Mouse (Mus musculus): ENCODE results near the gene Eea1. TPM values are rescaled to one million over a fixed set of nuclear protein-coding genes. Genes with fewer than 3 reads are reported as not detected.

Eea1 gene
- total and polyA plus RNA-seq, 3 experiments, result 9.2 to 43.5 (median 10.2) TPM

DNA sequence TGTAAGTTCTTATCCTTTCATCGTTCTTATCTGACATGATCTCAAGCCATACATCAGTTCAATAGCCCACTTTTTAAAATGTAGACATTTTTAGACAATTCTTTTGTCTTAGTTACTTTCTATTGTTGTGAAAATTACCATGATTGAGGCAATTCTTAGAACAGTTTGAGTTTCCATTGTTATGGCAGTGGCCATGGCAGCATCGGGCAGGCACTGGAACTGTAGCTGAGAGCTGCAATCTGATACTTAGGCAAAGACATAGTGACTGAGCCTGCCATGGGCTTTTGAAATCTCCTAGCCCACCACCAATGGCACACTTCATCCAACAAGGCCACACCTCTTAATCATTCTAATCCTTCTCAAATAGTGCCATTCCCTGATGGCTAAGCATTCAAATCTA is 36.3 kb downstream of the Eea1 start:
- H3K27me3 ChIP-seq (ENCODE audit: control insufficient read depth in 1 of 2, insufficient read depth in 2 of 2, low read length in 2 of 2), result no peaks in the 10 kb centered on the region
- DNase-seq (ENCODE audit: low read depth, low spot score), result no peak
- H3K9ac ChIP-seq (ENCODE audit: control insufficient read depth, low read depth, low read length, poor library complexity, severe bottlenecking), result no peak overlapping the region
- H3K9me3 ChIP-seq (replicated peaks; ENCODE audit: insufficient read depth, low read length), result no peaks in the 10 kb centered on the region
- H3K36me3 ChIP-seq (ENCODE audit: control insufficient read depth in 1 of 2, insufficient read depth in 2 of 2, low read length in 2 of 2), result peaks cover 3 to 6% of the 10 kb centered on the region in 2 experiments
- TF ChIP-seq USF2 (IDR thresholded peaks at IDR 0.05; ENCODE audit: borderline replicate concordance in 1 of 2, insufficient read depth in 1 of 2, low read depth in 1 of 2, low read length in 2 of 2), result no peak
- no peak for TF ChIP-seq MXI1 (IDR thresholded peaks at IDR 0.05; ENCODE audit: low read depth, low read length)
- TF ChIP-seq TAL1 (IDR thresholded peaks at IDR 0.05; ENCODE audit: low read length), result no peak
- H3K79me2 ChIP-seq (ENCODE audit: control insufficient read depth, insufficient read depth, low read length, poor library complexity), result peaks cover 2% of the 10 kb centered on the region; the same call in 1 of the 2 replicates
- H3K4me1 ChIP-seq (ENCODE audit: control insufficient read depth in 1 of 2, insufficient read depth in 2 of 2, low read length in 2 of 2), result peaks cover 2 to 4% of the 10 kb centered on the region in 2 experiments; a peak in 3 of 4 replicates
- H3K4me3 ChIP-seq (ENCODE audit: control insufficient read depth in 1 of 2, insufficient read depth in 1 of 2, low read depth in 2 of 2, low read length in 2 of 2), result no peak overlapping the region
- H3K27ac ChIP-seq (ENCODE audit: control insufficient read depth, low read depth, low read length), result no peak overlapping the region

DNA sequence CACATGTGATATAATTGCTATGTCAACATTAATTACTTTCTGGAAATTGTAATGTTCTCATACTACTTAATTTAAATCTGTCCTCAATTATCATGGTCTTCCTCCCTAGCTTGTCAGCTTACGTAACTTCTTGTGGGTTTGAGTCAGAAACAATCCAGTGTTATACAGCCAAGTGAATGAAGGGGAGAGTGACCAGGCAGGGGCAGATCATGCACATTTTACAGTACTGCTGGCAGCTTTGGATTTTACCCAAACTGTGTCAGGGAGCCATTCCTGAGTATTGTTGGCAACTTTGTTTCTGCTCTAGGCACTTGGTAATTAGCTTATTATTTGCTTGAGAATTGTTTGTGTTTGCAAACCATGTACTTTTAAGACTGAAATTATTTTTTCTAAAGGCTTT is 49.3 kb downstream of the Eea1 start:
- Histone ChIP-seq H3K27me3 (ENCODE audit: control insufficient read depth in 1 of 2, insufficient read depth in 2 of 2, low read length in 2 of 2) (no peaks in the 10 kb centered on the region), H3K9ac (ENCODE audit: control insufficient read depth, low read depth, low read length, poor library complexity, severe bottlenecking) (no peak overlapping the region), H3K9me3 (replicated peaks; ENCODE audit: insufficient read depth, low read length) (no peaks in the 10 kb centered on the region), H3K4me3 (ENCODE audit: control insufficient read depth in 1 of 2, insufficient read depth in 1 of 2, low read depth in 2 of 2, low read length in 2 of 2) (no peak overlapping the region), H3K79me2 (ENCODE audit: control insufficient read depth, insufficient read depth, low read length, poor library complexity) (no peaks in the 10 kb centered on the region; the same call in 1 of the 2 replicates), H3K4me1 (ENCODE audit: control insufficient read depth in 1 of 2, insufficient read depth in 2 of 2, low read length in 2 of 2) (no peaks in the 10 kb centered on the region; a peak in 1 of 4 replicates), H3K36me3 (ENCODE audit: control insufficient read depth in 1 of 2, insufficient read depth in 2 of 2, low read length in 2 of 2) (peaks cover 0 to 5% of the 10 kb centered on the region in 2 experiments; a peak in 2 of 4 replicates), H3K27ac (ENCODE audit: control insufficient read depth, low read depth, low read length) (no peak overlapping the region)
- no peak for DNase-seq (ENCODE audit: low read depth, low spot score)
- TF ChIP-seq EP300 (IDR thresholded peaks at IDR 0.05; ENCODE audit: low read depth in 1 of 2, low read length in 2 of 2) (no peak), GATA1 (IDR thresholded peaks at IDR 0.05; ENCODE audit: low read depth, low read length) (no peak), ZKSCAN1 (IDR thresholded peaks at IDR 0.05; ENCODE audit: low read depth, low read length) (no peak), CTCF (IDR thresholded peaks at IDR 0.05 in 2 of 3, conservative IDR thresholded peaks at IDR 0.05 in 1 of 3; ENCODE audit: control insufficient read depth in 1 of 3, insufficient read depth in 1 of 3, low read depth in 2 of 3, low read length in 3 of 3, poor library complexity in 1 of 3, severe bottlenecking in 1 of 3) (no peak), MAFK (IDR thresholded peaks at IDR 0.05; ENCODE audit: borderline replicate concordance, low read depth, low read length) (no peak), POLR2AphosphoS5 (IDR thresholded peaks at IDR 0.05; ENCODE audit: borderline replicate concordance, low read depth, low read length) (no peak), POLR2AphosphoS2 (IDR thresholded peaks at IDR 0.05; ENCODE audit: low read length) (no peak), JUND (IDR thresholded peaks at IDR 0.05; ENCODE audit: low read depth, low read length) (no peak), NRF1 (IDR thresholded peaks at IDR 0.05; ENCODE audit: insufficient read depth, low read depth, low read length, poor library complexity, severe bottlenecking) (no peak), ETS1 (IDR thresholded peaks at IDR 0.05; ENCODE audit: low read depth, low read length) (no peak), MXI1 (IDR thresholded peaks at IDR 0.05; ENCODE audit: low read depth, low read length) (no peak), ZMIZ1 (IDR thresholded peaks at IDR 0.05; ENCODE audit: low read depth, low read length) (no peak), ZC3H11A (IDR thresholded peaks at IDR 0.05; ENCODE audit: low read depth, low read length) (no peak), CHD2 (IDR thresholded peaks at IDR 0.05; ENCODE audit: low read length) (no peak)
